Mouse (Mus musculus): ENCODE measurements around the gene Ttc39a. TPM values are rescaled to one million over a fixed set of nuclear protein-coding genes. Genes with fewer than 3 reads are reported as not detected.

Ttc39a gene
- polyA plus RNA-seq, 1 experiment: 2.8 TPM

DNA sequence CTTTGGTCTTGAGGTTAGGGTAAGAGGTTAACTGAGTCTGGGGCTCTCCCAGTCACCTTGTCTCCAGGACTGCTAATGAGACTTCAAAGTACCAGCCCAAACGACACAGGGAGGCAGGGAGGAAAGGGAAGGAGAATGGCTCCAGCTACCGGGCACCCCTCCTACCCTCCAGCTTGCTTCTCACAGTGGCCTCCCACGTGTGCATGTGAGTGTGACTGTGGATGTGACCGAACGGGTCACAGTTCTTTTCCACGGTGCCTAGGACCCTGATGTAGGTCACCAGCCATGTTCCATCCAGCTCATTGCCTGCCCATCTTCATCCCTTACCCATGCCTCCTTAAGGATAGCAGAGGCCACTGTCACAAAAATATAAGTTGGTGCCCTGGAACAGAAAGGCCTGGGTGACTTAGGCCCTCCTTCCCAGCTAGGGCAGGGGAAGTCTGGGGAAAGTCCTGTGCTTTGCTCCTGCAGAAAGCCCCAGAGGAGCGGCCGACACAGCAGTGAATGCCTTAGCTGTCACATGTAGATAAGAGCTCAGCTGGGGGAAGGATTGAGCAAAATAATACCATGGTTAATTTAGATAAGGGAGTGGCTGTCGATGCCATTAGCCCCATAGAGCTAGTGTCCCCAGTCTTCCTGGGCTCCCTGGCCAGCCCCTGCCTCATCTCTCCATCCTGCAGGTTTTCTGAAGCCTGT is 4.4 kb downstream of the Ttc39a start:
- H3K4me1 ChIP-seq (ENCODE audit: control insufficient read depth, insufficient read depth, low read length): no peaks in the 10 kb centered on the region
- no peak for TF ChIP-seq CTCF (conservative IDR thresholded peaks at IDR 0.05; ENCODE audit: insufficient read depth, insufficient read length, low read depth, low read length)
- TF ChIP-seq POLR2A (IDR thresholded peaks at IDR 0.05; ENCODE audit: low read depth, low read length): no peak
- no peak for DNase-seq
- H3K27ac ChIP-seq (ENCODE audit: insufficient read depth, low read depth, low read length): no peak overlapping the region
- no peaks in the 10 kb centered on the region for H3K27me3 ChIP-seq (replicated peaks; ENCODE audit: control insufficient read depth, insufficient read depth, low read length)
- H3K4me3 ChIP-seq (ENCODE audit: insufficient read depth, low read depth, low read length): no peak overlapping the region
- no peaks in the 10 kb centered on the region for H3K36me3 ChIP-seq (ENCODE audit: control insufficient read depth, insufficient read depth, low read length)
- 73% methylated on average over 9 of the region's 9 CpGs for WGBS

DNA sequence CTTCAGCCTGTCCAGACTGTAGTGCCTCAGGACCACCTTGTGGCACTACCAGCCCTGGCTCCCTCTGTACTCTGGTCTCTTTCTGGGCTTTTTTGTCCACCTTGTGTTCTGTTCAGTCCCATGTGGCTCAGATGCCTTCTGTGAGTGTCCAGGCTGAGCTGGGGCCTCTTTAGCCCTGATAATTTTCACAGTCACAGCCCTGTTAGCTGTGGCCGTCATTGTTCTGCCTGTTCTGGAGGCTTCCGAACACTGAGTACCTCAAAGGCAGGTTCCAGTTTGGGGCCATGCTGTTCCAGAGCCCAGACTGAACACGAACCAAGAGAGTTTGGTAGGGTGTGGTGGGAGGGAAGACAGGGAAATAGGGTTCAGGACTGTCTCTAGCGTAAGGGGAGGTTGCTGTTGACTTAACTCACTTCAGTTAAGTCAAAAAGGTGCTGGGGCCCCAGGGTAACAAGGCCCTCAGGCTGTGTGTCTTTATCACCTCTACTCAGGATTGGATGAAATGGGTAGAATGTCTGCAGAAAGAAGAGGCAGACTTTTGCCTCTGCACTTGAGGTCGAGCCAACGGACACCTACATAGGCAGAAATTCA is 5.0 kb downstream of the Ttc39a start:
- TF ChIP-seq POLR2A (IDR thresholded peaks at IDR 0.05; ENCODE audit: low read depth, low read length) (no peak), CTCF (conservative IDR thresholded peaks at IDR 0.05; ENCODE audit: insufficient read depth, insufficient read length, low read depth, low read length) (no peak)
- no peak overlapping the region for H3K4me3 ChIP-seq (ENCODE audit: insufficient read depth, low read depth, low read length)
- 89% methylated on average over 6 of the region's 6 CpGs for WGBS
- H3K36me3 ChIP-seq (ENCODE audit: control insufficient read depth, insufficient read depth, low read length): no peaks in the 10 kb centered on the region
- no peak for DNase-seq
- no peak overlapping the region for H3K27ac ChIP-seq (ENCODE audit: insufficient read depth, low read depth, low read length)
- no peaks in the 10 kb centered on the region for H3K27me3 ChIP-seq (replicated peaks; ENCODE audit: control insufficient read depth, insufficient read depth, low read length)
- no peaks in the 10 kb centered on the region for H3K4me1 ChIP-seq (ENCODE audit: control insufficient read depth, insufficient read depth, low read length)

DNA sequence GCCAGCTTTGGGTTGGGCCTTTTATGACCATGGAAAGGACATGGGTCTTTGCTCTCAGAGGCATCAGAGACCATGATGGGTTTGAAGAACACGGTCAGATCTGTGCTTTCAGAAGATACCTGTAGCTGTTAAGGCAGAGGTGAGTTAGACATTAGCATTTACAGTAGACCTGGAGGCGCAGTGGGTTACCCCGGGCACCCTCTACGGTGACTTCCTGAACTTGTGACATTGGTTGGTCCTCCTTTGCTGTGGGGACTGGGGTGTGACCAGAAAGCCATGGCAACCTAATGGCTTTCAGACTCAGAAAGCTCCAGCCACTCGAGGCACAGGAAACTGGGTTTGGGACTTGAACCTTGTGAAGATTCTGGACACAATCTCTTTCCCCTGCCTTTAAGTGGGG is 5.8 kb downstream of the Ttc39a start:
- 84% methylated on average over 5 of the region's 5 CpGs for WGBS
- TF ChIP-seq POLR2A (IDR thresholded peaks at IDR 0.05; ENCODE audit: low read depth, low read length): no peak
- no peak for TF ChIP-seq CTCF (conservative IDR thresholded peaks at IDR 0.05; ENCODE audit: insufficient read depth, insufficient read length, low read depth, low read length)
- H3K4me3 ChIP-seq (ENCODE audit: insufficient read depth, low read depth, low read length): no peak overlapping the region
- H3K4me1 ChIP-seq (ENCODE audit: control insufficient read depth, insufficient read depth, low read length): no peaks in the 10 kb centered on the region
- DNase-seq: no peak
- no peaks in the 10 kb centered on the region for H3K36me3 ChIP-seq (ENCODE audit: control insufficient read depth, insufficient read depth, low read length)
- H3K27ac ChIP-seq (ENCODE audit: insufficient read depth, low read depth, low read length): no peak overlapping the region
- no peaks in the 10 kb centered on the region for H3K27me3 ChIP-seq (replicated peaks; ENCODE audit: control insufficient read depth, insufficient read depth, low read length)

DNA sequence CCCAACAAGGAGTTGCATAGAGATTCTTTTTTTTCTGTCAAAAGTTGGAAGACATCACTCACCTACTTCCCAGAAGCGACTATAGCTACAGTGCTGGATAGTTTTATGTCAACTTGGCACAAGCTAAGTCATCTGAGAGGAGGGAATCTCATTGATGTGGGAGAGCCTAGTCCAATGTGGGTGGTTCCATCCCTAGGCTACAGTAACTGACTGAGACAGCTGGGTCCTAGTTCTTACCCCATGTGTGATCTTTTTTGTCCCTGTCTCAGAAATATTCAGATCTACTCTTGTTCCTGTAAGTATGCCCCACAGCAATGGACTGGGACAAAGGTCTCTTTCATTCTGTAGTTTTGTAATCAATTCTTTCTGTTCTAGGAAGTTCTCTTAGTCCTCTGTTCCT is 11.6 kb downstream of the Ttc39a start:
- WGBS: 82% methylated on average over 1 of the region's 1 CpGs
- no peak for DNase-seq
- no peak overlapping the region for H3K4me3 ChIP-seq (ENCODE audit: insufficient read depth, low read depth, low read length)

DNA sequence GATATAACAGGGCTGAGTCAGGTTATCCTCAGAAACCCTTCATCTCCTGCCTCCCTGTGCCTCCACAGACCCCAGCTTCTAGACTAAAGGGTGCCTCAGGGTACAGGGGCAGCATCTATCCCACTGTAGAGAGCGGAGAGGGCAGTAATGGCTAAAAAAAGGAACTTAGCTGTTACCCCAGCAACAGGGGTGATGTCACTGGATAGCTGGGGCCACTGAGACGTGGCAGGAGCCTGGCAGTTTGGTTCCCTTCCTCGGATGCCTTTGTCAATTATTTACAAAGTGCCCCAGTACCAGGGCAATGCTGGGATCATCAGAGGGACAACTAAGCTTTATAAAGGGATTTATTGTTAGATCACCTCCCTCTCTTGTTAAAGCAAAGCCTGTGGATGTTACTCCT is 12.6 kb downstream of the Ttc39a start:
- peak overlapping the region; percentile 5; the same call in 1 of the 2 replicates for H3K27ac ChIP-seq (ENCODE audit: insufficient read depth, low read depth, low read length)
- TF ChIP-seq CTCF (conservative IDR thresholded peaks at IDR 0.05; ENCODE audit: insufficient read depth, insufficient read length, low read depth, low read length): no peak
- no peak for TF ChIP-seq POLR2A (IDR thresholded peaks at IDR 0.05; ENCODE audit: low read depth, low read length)
- no peaks in the 10 kb centered on the region for H3K27me3 ChIP-seq (replicated peaks; ENCODE audit: control insufficient read depth, insufficient read depth, low read length)
- no peaks in the 10 kb centered on the region for H3K36me3 ChIP-seq (ENCODE audit: control insufficient read depth, insufficient read depth, low read length)
- DNase-seq: peak; percentile 84
- H3K4me3 ChIP-seq (ENCODE audit: insufficient read depth, low read depth, low read length): no peak overlapping the region
- peaks cover 5% of the 10 kb centered on the region; the same call in 1 of the 2 replicates for H3K4me1 ChIP-seq (ENCODE audit: control insufficient read depth, insufficient read depth, low read length)
- 12% methylated on average over 3 of the region's 3 CpGs for WGBS

More for the DNA sequence above, 11.6 kb downstream of the Ttc39a start:
- Histone ChIP-seq H3K27me3 (replicated peaks; ENCODE audit: control insufficient read depth, insufficient read depth, low read length) (no peaks in the 10 kb centered on the region), H3K36me3 (ENCODE audit: control insufficient read depth, insufficient read depth, low read length) (no peaks in the 10 kb centered on the region), H3K27ac (ENCODE audit: insufficient read depth, low read depth, low read length) (no peak overlapping the region), H3K4me1 (ENCODE audit: control insufficient read depth, insufficient read depth, low read length) (peaks cover 5% of the 10 kb centered on the region; the same call in 1 of the 2 replicates)
- TF ChIP-seq CTCF (conservative IDR thresholded peaks at IDR 0.05; ENCODE audit: insufficient read depth, insufficient read length, low read depth, low read length): no peak
- TF ChIP-seq POLR2A (IDR thresholded peaks at IDR 0.05; ENCODE audit: low read depth, low read length): no peak

DNA sequence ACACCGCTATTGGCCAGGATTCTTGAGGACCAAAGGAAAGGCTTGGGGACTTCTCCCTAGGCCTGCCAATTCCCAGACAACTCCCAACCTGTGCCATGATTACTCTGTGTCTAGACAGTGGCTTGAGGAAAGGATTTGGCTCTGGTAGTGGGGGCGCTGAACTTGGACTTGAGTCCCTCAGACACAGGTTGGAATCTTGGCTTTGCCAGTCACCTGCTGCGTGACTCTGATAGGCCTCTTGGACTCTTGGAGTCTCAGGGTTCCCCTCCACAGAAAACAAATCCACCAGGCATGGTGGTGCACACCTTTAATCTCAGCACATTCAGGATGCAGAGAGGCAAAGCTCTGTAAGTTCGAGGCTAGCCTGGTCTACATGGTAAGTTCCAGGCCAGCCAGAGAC is 13.1 kb downstream of the Ttc39a start:
- WGBS: 70% methylated on average over 4 of the region's 4 CpGs
- no peak for TF ChIP-seq POLR2A (IDR thresholded peaks at IDR 0.05; ENCODE audit: low read depth, low read length)
- no peak for TF ChIP-seq CTCF (conservative IDR thresholded peaks at IDR 0.05; ENCODE audit: insufficient read depth, insufficient read length, low read depth, low read length)
- peak overlapping the region; percentile 5; the same call in 1 of the 2 replicates for H3K27ac ChIP-seq (ENCODE audit: insufficient read depth, low read depth, low read length)
- DNase-seq: peak; percentile 70
- no peaks in the 10 kb centered on the region for H3K27me3 ChIP-seq (replicated peaks; ENCODE audit: control insufficient read depth, insufficient read depth, low read length)
- no peak overlapping the region for H3K4me3 ChIP-seq (ENCODE audit: insufficient read depth, low read depth, low read length)
- peaks cover 5% of the 10 kb centered on the region; the same call in 1 of the 2 replicates for H3K4me1 ChIP-seq (ENCODE audit: control insufficient read depth, insufficient read depth, low read length)
- H3K36me3 ChIP-seq (ENCODE audit: control insufficient read depth, insufficient read depth, low read length): no peaks in the 10 kb centered on the region

DNA sequence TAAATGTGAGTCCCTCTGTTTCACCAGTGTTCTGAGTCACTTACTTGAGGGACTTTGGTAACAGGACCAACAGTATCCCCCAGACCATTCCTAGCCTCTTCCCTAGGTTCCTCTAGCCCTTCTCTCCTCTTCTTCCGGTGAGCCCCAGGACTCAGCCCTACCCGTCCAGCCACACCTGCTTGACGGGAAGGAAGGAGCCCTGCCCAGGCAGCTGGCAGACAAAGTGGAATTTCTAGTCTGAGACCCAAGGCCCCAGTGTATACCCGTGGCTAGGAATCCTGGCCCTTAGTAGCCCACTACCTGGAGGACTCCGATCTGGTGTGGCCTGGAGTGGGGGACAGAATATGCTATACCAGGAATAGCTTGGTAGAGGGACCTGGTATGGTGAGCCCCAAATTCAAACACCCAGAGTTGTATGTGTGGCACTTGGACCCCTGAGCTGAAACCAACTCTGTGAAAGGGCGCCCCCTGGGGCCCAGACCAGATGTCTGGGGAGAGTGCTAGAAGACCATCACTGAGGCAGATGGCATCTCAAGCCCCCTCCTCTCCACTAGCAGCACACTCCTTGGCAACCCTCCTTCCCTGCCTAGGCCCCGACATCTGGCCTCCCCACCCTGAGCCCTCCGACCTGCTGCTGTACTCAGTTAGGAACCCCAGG is 13.8 kb downstream of the Ttc39a start:
- Histone ChIP-seq H3K27me3 (replicated peaks; ENCODE audit: control insufficient read depth, insufficient read depth, low read length) (no peaks in the 10 kb centered on the region), H3K27ac (ENCODE audit: insufficient read depth, low read depth, low read length) (no peak overlapping the region), H3K4me3 (ENCODE audit: insufficient read depth, low read depth, low read length) (no peak overlapping the region), H3K4me1 (ENCODE audit: control insufficient read depth, insufficient read depth, low read length) (peaks cover 5% of the 10 kb centered on the region; the same call in 1 of the 2 replicates), H3K36me3 (ENCODE audit: control insufficient read depth, insufficient read depth, low read length) (no peaks in the 10 kb centered on the region)
- WGBS: 86% methylated on average over 8 of the region's 8 CpGs
- no peak for DNase-seq
- peak; percentile 27; the same call in 1 of the 2 replicates for TF ChIP-seq CTCF (conservative IDR thresholded peaks at IDR 0.05; ENCODE audit: insufficient read depth, insufficient read length, low read depth, low read length)
- no peak for TF ChIP-seq POLR2A (IDR thresholded peaks at IDR 0.05; ENCODE audit: low read depth, low read length)
